Comparison of ENCODE assay signal across 20 mouse cellular contexts in the genomic region with DNA sequence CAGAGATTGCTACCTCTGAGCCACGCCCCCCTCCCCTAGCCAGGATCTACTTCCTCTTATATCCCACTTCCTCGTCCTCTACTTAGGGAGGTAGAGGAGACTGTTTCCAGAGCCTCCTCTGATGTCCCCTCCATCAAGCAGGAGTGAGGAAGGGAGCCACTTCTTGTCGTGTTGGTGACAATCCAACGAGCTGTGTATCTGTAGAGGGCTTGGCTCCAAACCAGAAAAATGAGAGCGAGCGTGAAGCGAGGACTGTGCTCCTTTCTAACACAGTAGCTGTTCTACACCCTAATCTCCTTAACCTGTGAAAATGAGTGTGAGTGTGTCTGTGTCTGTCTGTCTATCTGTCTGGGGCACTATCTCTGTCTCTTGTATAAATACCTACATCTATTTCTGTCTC. TPM values are rescaled to one million over a fixed set of nuclear protein-coding genes. Genes with fewer than 3 reads are reported as not detected.
"Had no signal": no experiment of that assay in that cellular context is flagged by ENCODE, and none has a peak within 500 bp of the region (broad histone marks: within the 10 kb centered on the region; RNA-seq: fewer than 3 reads in every experiment).

No protein-coding gene starts in this region.

- H3K4me3 ChIP-seq: kidney, embryonic 15.5 days; limb, embryonic 10.5 days; limb, embryonic 13.5 days; liver, embryonic 12.5 days; liver, embryonic 15.5 days; midbrain, embryonic 12.5 days; midbrain, embryonic 15.5 days; neural tube, embryonic 12.5 days; neural tube, embryonic 15.5 days had no signal

- H3K27ac ChIP-seq: kidney, embryonic 15.5 days; limb, embryonic 10.5 days; limb, embryonic 13.5 days; liver, embryonic 12.5 days; liver, embryonic 15.5 days; macrophage; midbrain, embryonic 12.5 days; midbrain, embryonic 15.5 days; neural tube, embryonic 12.5 days; neural tube, embryonic 15.5 days had no signal

- H3K9me3 ChIP-seq: kidney, embryonic 15.5 days; limb, embryonic 10.5 days; liver, embryonic 12.5 days; liver, embryonic 15.5 days; midbrain, embryonic 12.5 days had no signal

- DNase-seq: kidney, adult 8-10 months; kidney, postnatal 10 days; kidney, postnatal 36 days; layer of hippocampus, postnatal 36 days; liver; lung, adult 18-20 months; lung, postnatal 14 days; right cerebral cortex, adult 18-20 months; thymus, adult 18-20 months; thymus, postnatal 36 days had no signal

- H3K9ac ChIP-seq: kidney, embryonic 15.5 days; limb, embryonic 13.5 days; liver, embryonic 12.5 days; liver, embryonic 15.5 days; midbrain, embryonic 12.5 days; midbrain, embryonic 15.5 days; neural tube, embryonic 12.5 days; neural tube, embryonic 15.5 days had no signal

- ATAC-seq: liver, embryonic 12.5 days had no signal

- H3K36me3 ChIP-seq: kidney, embryonic 15.5 days; limb, embryonic 10.5 days; limb, embryonic 13.5 days; liver, embryonic 12.5 days; liver, embryonic 15.5 days; midbrain, embryonic 12.5 days; midbrain, embryonic 15.5 days; neural tube, embryonic 12.5 days; neural tube, embryonic 15.5 days had no signal

- H3K4me2 ChIP-seq: kidney, embryonic 15.5 days; limb, embryonic 13.5 days; liver, embryonic 12.5 days; liver, embryonic 15.5 days; midbrain, embryonic 12.5 days; midbrain, embryonic 15.5 days; neural tube, embryonic 12.5 days; neural tube, embryonic 15.5 days had no signal

- H3K4me1 ChIP-seq: liver, embryonic 12.5 days; liver, embryonic 15.5 days had no signal

RNA-seq across cellular contexts. Expression of a gene that starts 58.7 kb away (rescaled TPM):
- polyA plus RNA-seq: macrophage had no signal
